Mouse (Mus musculus): ENCODE measurements around the gene Olfr150. TPM values are rescaled to one million over a fixed set of nuclear protein-coding genes. Genes with fewer than 3 reads are reported as not detected.

The Olfr150 gene
- polyA plus RNA-seq (2012; rRNA removed) = not detected in 2 replicates

GRCm38 (mm10) chr9:39730678-39731077 lies at the start of gene Olfr150:
Olfr150 (plus strand) TSS chr9:39730978.

GRCm38 (mm10) chr9:39707017-39707416 lies 23.8 kb upstream of the Olfr150 start, which contains the start of gene Olfr149:
Olfr149 (minus strand) TSS chr9:39707117.

GRCm38 (mm10) chr9:39711053-39711452 lies 19.7 kb upstream of the Olfr150 start, which contains the start of gene Olfr965:
Olfr965 (plus strand) TSS chr9:39711353.

GRCm38 (mm10) chr9:39745949-39746348 lies 15.2 kb downstream of the Olfr150 start, which contains the start of gene Olfr967:
Olfr967 (plus strand) TSS chr9:39746249.

GRCm38 (mm10) chr9:39783153-39783552 lies 52.4 kb downstream of the Olfr150 start, which contains the start of gene Olfr968:
Olfr968 (minus strand) TSS chr9:39783253.

Other genes with a start within 250 kb of the Olfr150 start
- gene Olfr44, start 237.0 kb upstream of the Olfr150 start, polyA plus RNA-seq (2012; rRNA removed) = not detected in 2 replicates
- gene Olfr957, start 215.2 kb upstream of the Olfr150 start, polyA plus RNA-seq (2012; rRNA removed) = not detected in 2 replicates
- not detected in 2 replicates for gene Olfr958, start 176.9 kb upstream of the Olfr150 start, polyA plus RNA-seq (2012; rRNA removed)
- gene Olfr959, start 155.4 kb upstream of the Olfr150 start, polyA plus RNA-seq (2012; rRNA removed) = not detected in 2 replicates
- 3.6 and 6.4 TPM in 2 replicates for gene AW551984, start 126.6 kb upstream of the Olfr150 start, polyA plus RNA-seq (2012; rRNA removed)
- not detected in 2 replicates for gene Olfr148, start 120.3 kb upstream of the Olfr150 start, polyA plus RNA-seq (2012; rRNA removed)
- not detected in 2 replicates for gene Olfr960, start 109.6 kb upstream of the Olfr150 start, polyA plus RNA-seq (2012; rRNA removed)
- gene Olfr961, start 85.9 kb upstream of the Olfr150 start, polyA plus RNA-seq (2012; rRNA removed) = not detected in 2 replicates
- gene Olfr963, start 63.8 kb upstream of the Olfr150 start, polyA plus RNA-seq (2012; rRNA removed) = not detected in 2 replicates
- gene Olfr149, start 23.9 kb upstream of the Olfr150 start, polyA plus RNA-seq (2012; rRNA removed) = not detected in 2 replicates
- not detected in 2 replicates for gene Olfr965, start 19.6 kb upstream of the Olfr150 start, polyA plus RNA-seq (2012; rRNA removed)
- gene Olfr967, start 15.3 kb downstream of the Olfr150 start, polyA plus RNA-seq (2012; rRNA removed) = not detected in 2 replicates
- not detected in 2 replicates for gene Olfr968, start 52.3 kb downstream of the Olfr150 start, polyA plus RNA-seq (2012; rRNA removed)
- gene Olfr969, start 60.0 kb downstream of the Olfr150 start, polyA plus RNA-seq (2012; rRNA removed) = not detected in 2 replicates
- not detected in 2 replicates for gene Olfr970, start 77.9 kb downstream of the Olfr150 start, polyA plus RNA-seq (2012; rRNA removed)
- not detected in 2 replicates for gene Olfr971, start 105.9 kb downstream of the Olfr150 start, polyA plus RNA-seq (2012; rRNA removed)
- gene Olfr972, start 135.4 kb downstream of the Olfr150 start, polyA plus RNA-seq (2012; rRNA removed) = not detected in 2 replicates
- not detected in 2 replicates for gene Olfr229, start 176.4 kb downstream of the Olfr150 start, polyA plus RNA-seq (2012; rRNA removed)
- not detected in 2 replicates for gene Olfr974, start 206.5 kb downstream of the Olfr150 start, polyA plus RNA-seq (2012; rRNA removed)
- gene Olfr975, start 221.1 kb downstream of the Olfr150 start, polyA plus RNA-seq (2012; rRNA removed) = not detected in 2 replicates
- gene Olfr976, start 230.2 kb downstream of the Olfr150 start, polyA plus RNA-seq (2012; rRNA removed) = not detected in 2 replicates